Mouse (Mus musculus): ENCODE results near the gene Itga2. TPM values are rescaled to one million over a fixed set of nuclear protein-coding genes. Genes with fewer than 3 reads are reported as not detected.

The Itga2 gene
- 1.2 and 1.4 TPM in 2 replicates for polyA plus RNA-seq (2016; fragmentation: Nextera tagmentation; extraction: Ambion mirVana)

DNA sequence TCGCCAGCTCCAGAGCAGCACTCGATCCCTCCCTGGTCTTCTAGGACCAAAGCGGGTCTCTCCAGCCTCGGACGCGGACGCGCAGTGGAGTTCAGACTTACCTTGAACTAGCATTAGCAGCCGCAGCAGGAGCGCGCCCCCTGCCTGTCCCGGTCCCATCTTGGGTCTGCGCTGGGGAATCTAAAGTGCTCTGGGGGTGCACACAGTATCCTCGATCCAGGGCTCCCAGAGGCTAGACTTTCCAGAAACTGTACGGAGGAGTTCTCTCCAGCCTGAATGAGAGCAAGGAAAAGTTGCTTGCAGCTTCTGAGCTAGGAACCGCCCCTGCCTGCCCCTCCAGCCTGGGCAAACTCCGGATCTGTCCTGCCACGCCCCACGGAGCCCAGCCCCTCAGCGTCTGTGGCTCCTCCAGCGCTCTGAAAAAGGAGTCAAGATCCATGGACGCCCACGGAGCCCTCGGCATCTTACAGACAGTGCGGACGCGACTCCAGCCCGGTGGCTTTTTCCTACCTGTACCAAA, at the start of gene Itga2:
TSS of gene Itga2 (minus strand) at position 326 of the 520 bp plus-strand sequence.
- Histone ChIP-seq H3K36me3 (no peaks in the 10 kb centered on the region), H3K4me3 (peak within 1 kb of the TSS; percentile 64), H3K9me3 (no peaks in the 10 kb centered on the region), H3K4me1 (peaks cover 15% of the 10 kb centered on the region), H3K27me3 (ENCODE audit: insufficient read depth, poor library complexity, severe bottlenecking) (peaks cover 24% of the 10 kb centered on the region), H3K27ac (peak within 1 kb of the TSS; percentile 8; the same call in 1 of the 2 replicates)
- under 1% methylated on average over 28 of the region's 28 CpGs for WGBS
- DNase-seq (ENCODE audit: low spot score), result peak; percentile 81

DNA sequence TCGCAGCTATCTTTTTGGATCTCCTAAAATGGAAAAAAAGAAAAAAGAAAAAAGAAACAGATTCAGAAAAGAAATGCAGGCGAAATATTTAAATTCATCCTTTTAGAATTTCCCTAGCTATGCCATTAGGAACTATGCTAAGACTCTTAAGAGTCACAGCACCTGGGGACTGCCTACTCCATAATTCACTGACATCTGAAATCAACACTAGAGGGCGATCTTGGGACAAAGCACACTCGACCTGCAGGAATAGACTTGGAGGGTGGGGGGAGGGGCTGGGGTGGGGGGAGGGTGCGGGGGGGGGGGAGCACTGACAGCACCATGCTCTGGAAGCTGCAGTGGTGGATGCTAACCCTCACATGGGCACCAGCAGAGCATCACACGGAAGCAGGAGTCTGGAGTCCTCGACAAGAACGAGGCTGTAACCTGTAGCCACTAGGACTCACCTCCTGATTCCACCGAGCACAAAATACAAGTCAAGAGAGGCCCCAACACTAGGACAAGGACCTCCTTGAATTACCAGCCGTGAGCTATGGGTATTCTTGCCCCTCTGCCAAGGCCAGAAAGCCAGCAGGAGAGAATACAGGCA, 49.0 kb upstream of the Itga2 start:
- no peak for DNase-seq (ENCODE audit: low spot score)
- peaks cover 21% of the 10 kb centered on the region for H3K36me3 ChIP-seq
- H3K9me3 ChIP-seq, result no peaks in the 10 kb centered on the region
- no peak overlapping the region for H3K27ac ChIP-seq
- WGBS, result 46% methylated on average over 10 of the region's 10 CpGs
- no peak overlapping the region for H3K4me3 ChIP-seq
- H3K4me1 ChIP-seq, result no peaks in the 10 kb centered on the region
- H3K27me3 ChIP-seq (ENCODE audit: insufficient read depth, poor library complexity, severe bottlenecking), result no peaks in the 10 kb centered on the region

DNA sequence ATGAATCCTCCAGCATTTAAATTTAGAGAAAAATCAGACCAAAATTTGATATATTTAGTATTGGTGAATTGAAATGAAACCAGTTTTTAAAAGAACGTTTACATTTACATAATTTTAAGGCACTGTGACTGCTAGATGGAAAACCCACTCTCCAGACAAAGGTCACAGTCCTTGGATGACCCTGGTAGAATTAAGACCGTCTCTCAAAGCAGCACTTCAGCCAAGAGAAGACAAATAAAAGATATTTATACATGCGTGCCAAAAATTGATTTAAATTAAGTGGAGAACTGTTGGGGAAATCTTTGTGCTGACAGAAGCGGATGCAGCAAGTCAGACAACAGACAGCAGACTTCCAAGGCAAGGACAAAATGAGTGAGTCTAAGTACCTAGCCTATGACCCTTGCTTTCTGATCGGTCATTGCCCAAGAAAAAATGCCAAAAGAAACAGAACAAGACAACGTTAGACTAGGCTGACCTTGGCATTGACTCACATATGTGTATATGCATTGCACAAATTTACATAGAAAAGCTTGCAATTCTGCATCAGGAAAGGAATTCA, 42.7 kb upstream of the Itga2 start:
- no peak overlapping the region for H3K27ac ChIP-seq
- H3K27me3 ChIP-seq (ENCODE audit: insufficient read depth, poor library complexity, severe bottlenecking), result no peaks in the 10 kb centered on the region
- H3K4me1 ChIP-seq, result no peaks in the 10 kb centered on the region
- no peak overlapping the region for H3K4me3 ChIP-seq
- no peaks in the 10 kb centered on the region for H3K9me3 ChIP-seq
- DNase-seq (ENCODE audit: low spot score), result no peak
- H3K36me3 ChIP-seq, result peaks cover 22% of the 10 kb centered on the region; the same call in 1 of the 2 replicates
- WGBS, result 79% methylated on average over 6 of the region's 6 CpGs

DNA sequence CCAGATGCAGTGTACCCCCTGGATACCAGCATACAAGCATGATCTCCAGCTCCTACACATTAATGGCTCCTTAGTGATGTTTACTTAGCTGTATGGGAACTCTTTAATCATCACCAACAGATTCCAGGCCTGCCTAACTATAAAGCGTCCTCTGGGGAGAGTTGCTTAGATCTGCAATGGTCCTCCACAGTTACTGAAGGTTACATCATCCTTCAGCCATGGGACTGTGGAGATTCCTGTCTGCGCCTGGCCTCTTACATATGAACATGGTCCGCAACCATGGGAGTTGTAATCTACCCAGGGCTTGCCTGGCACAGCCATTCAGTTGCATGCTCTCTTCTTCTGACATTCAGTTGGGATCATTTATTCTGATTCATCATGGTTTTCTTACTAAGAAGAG, 40.0 kb upstream of the Itga2 start:
- H3K9me3 ChIP-seq, result no peaks in the 10 kb centered on the region
- 79% methylated on average over 3 of the region's 3 CpGs for WGBS
- peaks cover 28% of the 10 kb centered on the region; the same call in 1 of the 2 replicates for H3K36me3 ChIP-seq
- no peak overlapping the region for H3K4me3 ChIP-seq
- H3K4me1 ChIP-seq, result no peaks in the 10 kb centered on the region
- no peaks in the 10 kb centered on the region for H3K27me3 ChIP-seq (ENCODE audit: insufficient read depth, poor library complexity, severe bottlenecking)
- DNase-seq (ENCODE audit: low spot score), result no peak
- no peak overlapping the region for H3K27ac ChIP-seq

DNA sequence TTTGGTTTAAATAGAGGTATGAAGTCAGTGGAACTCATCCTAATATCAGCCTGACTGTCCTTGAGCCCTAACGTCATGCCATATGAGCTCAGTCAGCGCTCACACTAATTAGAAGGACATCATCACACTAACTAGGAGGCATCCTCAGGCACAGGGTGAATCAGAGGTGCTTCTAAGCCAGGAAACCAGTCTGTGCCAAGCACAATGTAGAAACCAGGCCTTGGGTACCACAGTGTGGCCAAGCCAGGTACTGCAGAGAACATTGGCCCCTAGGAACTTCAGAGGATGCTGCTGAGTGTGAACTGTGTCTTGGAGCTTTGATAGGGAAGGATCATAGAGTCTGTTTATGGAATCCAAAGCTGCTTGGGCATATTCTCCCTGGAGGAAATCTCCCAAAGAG, 32.3 kb upstream of the Itga2 start:
- 32% methylated on average over 2 of the region's 2 CpGs for WGBS
- H3K4me3 ChIP-seq, result no peak overlapping the region
- H3K36me3 ChIP-seq, result peaks cover 5% of the 10 kb centered on the region; the same call in 1 of the 2 replicates
- peak; percentile 83 for DNase-seq (ENCODE audit: low spot score)
- no peaks in the 10 kb centered on the region for H3K4me1 ChIP-seq
- H3K27me3 ChIP-seq (ENCODE audit: insufficient read depth, poor library complexity, severe bottlenecking), result no peaks in the 10 kb centered on the region
- H3K27ac ChIP-seq, result no peak overlapping the region
- H3K9me3 ChIP-seq, result no peaks in the 10 kb centered on the region

DNA sequence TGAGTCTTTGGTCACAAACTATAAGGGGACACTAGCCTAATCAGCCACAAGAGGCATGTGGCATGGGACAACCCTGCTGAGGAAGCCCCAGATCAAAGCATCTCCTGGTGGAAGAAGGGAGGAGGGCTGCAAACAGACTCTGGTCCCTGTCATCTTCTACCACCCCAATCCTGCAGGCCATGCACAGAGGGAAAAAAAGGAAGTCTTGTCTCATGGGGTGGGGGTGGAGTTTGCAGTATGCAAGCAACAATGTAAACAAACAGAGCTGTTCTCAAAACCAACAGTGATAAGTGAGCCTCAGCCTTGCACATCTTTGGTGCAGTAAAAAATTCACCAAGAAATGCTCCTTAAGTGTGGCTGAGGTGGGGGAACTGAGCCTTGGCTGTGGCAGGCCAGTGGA, 22.6 kb upstream of the Itga2 start:
- no peak overlapping the region for H3K27ac ChIP-seq
- no peaks in the 10 kb centered on the region for H3K36me3 ChIP-seq
- H3K27me3 ChIP-seq (ENCODE audit: insufficient read depth, poor library complexity, severe bottlenecking), result no peaks in the 10 kb centered on the region
- H3K4me3 ChIP-seq, result no peak overlapping the region
- no peaks in the 10 kb centered on the region for H3K4me1 ChIP-seq
- H3K9me3 ChIP-seq, result no peaks in the 10 kb centered on the region
- DNase-seq (ENCODE audit: low spot score), result no peak

DNA sequence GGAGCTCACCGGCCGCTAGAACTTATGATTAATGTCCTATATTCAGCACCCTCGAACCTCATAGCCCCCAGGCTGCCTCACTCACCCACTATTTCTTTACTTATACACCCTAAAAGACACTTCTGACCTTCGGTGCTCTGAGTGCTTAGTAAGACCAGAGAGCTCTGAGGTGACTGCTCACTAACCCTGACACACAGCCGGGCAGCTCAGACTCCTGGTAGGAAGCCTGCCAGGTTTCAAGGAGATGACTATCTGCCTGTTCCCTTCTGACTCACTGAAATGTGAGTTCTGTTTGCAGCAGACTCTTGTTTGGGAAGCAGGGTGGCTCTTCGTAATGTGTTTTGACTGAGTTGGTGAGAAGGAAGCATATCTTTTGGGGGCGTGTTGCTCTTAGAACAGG, 1.6 kb upstream of the Itga2 start:
- no peaks in the 10 kb centered on the region for H3K9me3 ChIP-seq
- no peaks in the 10 kb centered on the region for H3K36me3 ChIP-seq
- DNase-seq (ENCODE audit: low spot score), result no peak
- H3K27me3 ChIP-seq (ENCODE audit: insufficient read depth, poor library complexity, severe bottlenecking), result peaks cover 24% of the 10 kb centered on the region
- peaks cover 15% of the 10 kb centered on the region for H3K4me1 ChIP-seq
- H3K27ac ChIP-seq, result no peak overlapping the region
- WGBS, result 71% methylated on average over 7 of the region's 7 CpGs
- no peak overlapping the region for H3K4me3 ChIP-seq

DNA sequence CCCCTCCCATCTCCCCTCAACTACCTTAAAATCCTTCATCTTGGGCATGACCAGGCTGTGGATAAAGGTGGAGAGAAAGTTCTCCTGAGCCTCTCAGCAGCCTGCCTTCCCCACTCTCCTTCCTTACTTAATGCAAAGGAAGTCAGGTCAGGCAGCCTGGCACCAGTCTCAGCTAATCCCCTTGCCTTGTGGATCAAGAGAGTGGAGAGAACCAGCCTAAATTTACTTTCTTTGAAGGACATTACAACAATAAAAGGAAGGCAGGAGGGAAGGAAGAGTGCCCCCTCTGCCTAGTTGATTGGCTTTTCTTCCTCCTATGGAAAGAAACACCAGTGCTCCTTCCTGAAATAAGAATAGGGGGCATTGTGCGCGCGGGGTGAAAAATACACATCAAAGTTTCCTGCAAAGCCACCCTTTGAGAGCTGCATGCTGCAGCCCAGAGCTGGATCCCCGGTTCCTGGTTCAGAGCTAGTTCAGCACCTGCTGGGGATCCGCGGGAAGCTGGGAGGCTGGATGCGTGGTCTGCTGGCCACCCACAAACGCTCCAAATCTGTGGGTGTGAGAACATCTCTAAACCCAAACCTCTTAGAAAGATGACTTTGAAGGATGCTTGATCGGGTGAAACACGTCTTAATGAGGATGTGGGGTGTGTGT, 777 bp downstream of the Itga2 start:
- peaks cover 24% of the 10 kb centered on the region for H3K27me3 ChIP-seq (ENCODE audit: insufficient read depth, poor library complexity, severe bottlenecking)
- H3K4me1 ChIP-seq, result peaks cover 15% of the 10 kb centered on the region
- no peaks in the 10 kb centered on the region for H3K9me3 ChIP-seq
- H3K27ac ChIP-seq, result peak overlapping the region; percentile 8; the same call in 1 of the 2 replicates
- 3% methylated on average over 10 of the region's 10 CpGs for WGBS
- H3K36me3 ChIP-seq, result no peaks in the 10 kb centered on the region
- peak overlapping the region; percentile 64 for H3K4me3 ChIP-seq
- no peak for DNase-seq (ENCODE audit: low spot score)

DNA sequence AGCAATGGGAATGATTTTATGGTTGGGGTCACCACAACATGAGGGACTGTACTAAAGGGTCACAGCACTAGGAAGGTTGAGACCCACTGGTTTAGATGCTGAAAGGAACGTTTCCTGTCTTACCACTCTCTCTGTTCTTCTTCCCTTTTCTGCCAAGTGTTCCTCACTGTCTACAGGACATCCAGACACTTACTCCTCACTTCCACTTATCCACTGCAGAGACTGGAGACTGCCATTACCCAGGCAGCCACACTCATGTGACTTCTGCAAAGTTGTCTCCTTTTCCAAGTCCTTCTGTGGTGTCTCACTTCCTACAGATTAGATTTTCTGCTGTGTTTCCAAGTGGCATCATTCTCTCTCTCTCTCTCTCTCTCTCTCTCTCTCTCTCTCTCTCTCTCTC, 7.1 kb downstream of the Itga2 start:
- no peaks in the 10 kb centered on the region for H3K9me3 ChIP-seq
- H3K4me3 ChIP-seq, result no peak overlapping the region
- no peak for DNase-seq (ENCODE audit: low spot score)
- H3K27ac ChIP-seq, result no peak overlapping the region
- 63% methylated on average over 1 of the region's 1 CpGs for WGBS
- H3K4me1 ChIP-seq, result 0 out of 2 replicates have a peak, but pooled peaks cover 6% of the 10 kb centered on the region
- H3K36me3 ChIP-seq, result no peaks in the 10 kb centered on the region
- H3K27me3 ChIP-seq (ENCODE audit: insufficient read depth, poor library complexity, severe bottlenecking), result no peaks in the 10 kb centered on the region

DNA sequence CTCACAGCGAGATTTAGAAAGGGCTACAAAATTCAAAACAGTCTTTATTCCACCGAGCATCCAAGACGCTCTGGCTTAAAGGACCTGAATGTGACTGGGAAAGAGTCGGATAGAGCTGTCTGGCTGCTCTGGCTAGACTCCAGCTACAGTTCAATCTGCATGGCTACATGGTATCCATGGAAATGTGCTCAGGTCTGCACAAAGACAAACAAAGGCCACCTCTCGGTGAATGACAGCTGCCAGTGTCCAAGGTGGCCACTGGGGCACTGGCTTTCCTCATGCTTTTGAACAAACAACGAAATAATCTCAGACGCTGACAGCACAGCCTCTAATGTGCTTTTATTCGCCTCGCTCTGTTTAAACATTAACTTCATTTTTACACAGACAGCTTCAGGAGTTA, 8.6 kb downstream of the Itga2 start:
- no peaks in the 10 kb centered on the region for H3K9me3 ChIP-seq
- peaks cover 7% of the 10 kb centered on the region; the same call in 1 of the 2 replicates for H3K4me1 ChIP-seq
- no peaks in the 10 kb centered on the region for H3K27me3 ChIP-seq (ENCODE audit: insufficient read depth, poor library complexity, severe bottlenecking)
- no peaks in the 10 kb centered on the region for H3K36me3 ChIP-seq
- no peak overlapping the region for H3K27ac ChIP-seq
- DNase-seq (ENCODE audit: low spot score), result peak; percentile 79
- WGBS, result 48% methylated on average over 9 of the region's 9 CpGs
- H3K4me3 ChIP-seq, result no peak overlapping the region

DNA sequence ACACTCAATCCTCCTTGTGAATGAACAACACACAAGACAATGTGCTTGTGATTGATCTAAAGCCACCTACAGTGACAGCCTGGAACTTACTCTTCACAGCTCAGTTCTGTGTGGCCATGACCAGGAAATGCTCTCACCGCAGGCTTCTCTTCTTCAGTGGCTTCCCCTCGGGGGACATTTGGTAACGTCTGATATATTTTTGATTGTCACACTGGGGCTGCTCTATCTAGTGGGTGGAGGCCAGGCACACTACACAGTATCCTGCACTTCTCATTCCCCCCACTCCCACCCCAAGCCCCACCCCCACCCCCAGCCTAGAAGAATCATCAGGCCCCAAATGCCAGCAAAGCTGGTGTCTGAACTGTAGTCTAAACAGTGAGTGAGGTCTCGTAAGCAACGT, 16.1 kb downstream of the Itga2 start:
- Histone ChIP-seq H3K4me3 (no peak overlapping the region), H3K9me3 (no peaks in the 10 kb centered on the region), H3K36me3 (no peaks in the 10 kb centered on the region), H3K4me1 (peaks cover 4% of the 10 kb centered on the region; the same call in 1 of the 2 replicates), H3K27ac (no peak overlapping the region), H3K27me3 (ENCODE audit: insufficient read depth, poor library complexity, severe bottlenecking) (no peaks in the 10 kb centered on the region)
- 67% methylated on average over 5 of the region's 5 CpGs for WGBS
- no peak for DNase-seq (ENCODE audit: low spot score)

DNA sequence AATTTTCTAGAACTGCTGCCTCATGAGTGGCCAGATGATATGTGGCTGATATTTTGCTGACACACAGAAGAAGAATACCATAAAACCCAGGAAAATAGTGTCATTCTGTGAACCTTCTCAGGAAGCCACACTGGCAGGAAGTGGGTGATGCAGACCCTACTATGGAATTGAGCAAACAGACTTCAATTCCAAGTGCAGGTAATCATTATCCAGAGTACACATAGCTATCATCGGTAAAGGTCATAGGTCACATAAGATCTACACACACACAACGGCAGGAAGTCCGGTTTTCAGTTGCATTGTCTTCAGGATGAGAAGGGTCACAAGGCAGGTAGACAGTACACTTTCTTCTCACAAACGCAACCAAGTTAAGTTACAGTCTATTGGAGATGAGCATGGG, 16.9 kb downstream of the Itga2 start:
- Histone ChIP-seq H3K4me3 (no peak overlapping the region), H3K4me1 (peaks cover 4% of the 10 kb centered on the region; the same call in 1 of the 2 replicates), H3K36me3 (no peaks in the 10 kb centered on the region), H3K27me3 (ENCODE audit: insufficient read depth, poor library complexity, severe bottlenecking) (no peaks in the 10 kb centered on the region), H3K9me3 (no peaks in the 10 kb centered on the region), H3K27ac (no peak overlapping the region)
- 76% methylated on average over 4 of the region's 4 CpGs for WGBS
- no peak for DNase-seq (ENCODE audit: low spot score)

DNA sequence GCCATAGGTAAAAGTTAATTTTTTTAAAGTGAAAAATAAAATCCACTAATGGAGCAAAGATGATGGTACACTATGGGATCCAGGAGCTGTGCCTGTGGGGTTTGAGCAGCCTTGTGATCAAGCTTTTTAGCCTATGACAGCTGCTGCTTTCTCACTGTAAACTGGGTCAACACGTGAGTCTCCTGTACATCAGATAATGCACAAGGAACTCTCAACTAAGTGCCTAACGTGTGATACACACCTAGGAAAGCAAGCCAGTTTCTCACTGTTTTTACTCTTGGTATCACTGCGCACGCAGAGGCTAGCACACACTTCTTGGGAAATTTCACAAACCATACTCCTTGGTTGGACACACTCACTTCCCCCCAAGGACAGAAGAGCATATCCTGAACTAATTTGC, 17.3 kb downstream of the Itga2 start:
- 81% methylated on average over 4 of the region's 4 CpGs for WGBS
- Histone ChIP-seq H3K27me3 (ENCODE audit: insufficient read depth, poor library complexity, severe bottlenecking) (no peaks in the 10 kb centered on the region), H3K4me3 (no peak overlapping the region), H3K36me3 (no peaks in the 10 kb centered on the region), H3K4me1 (peaks cover 4% of the 10 kb centered on the region; the same call in 1 of the 2 replicates), H3K27ac (no peak overlapping the region), H3K9me3 (no peaks in the 10 kb centered on the region)
- DNase-seq (ENCODE audit: low spot score), result no peak

Measured in heart, embryonic 10.5 days (tissue).